Mouse (Mus musculus) kidney, postnatal 25 days (tissue): Measurements from ENCODE around the gene Ank3.
"Not testable (repeated sequence)": the region's sequence is repeated elsewhere in the genome, so short reads cannot be mapped to it uniquely, and the experiment has no call there.

Source experiments
- DNase-seq, 2 experiments: peaks; one replicate each; pipeline ENCODE4 v3.0.0; 2021; ENCODE audit warnings: mixed read lengths in 2 of 2

Ank3 gene

DNA sequence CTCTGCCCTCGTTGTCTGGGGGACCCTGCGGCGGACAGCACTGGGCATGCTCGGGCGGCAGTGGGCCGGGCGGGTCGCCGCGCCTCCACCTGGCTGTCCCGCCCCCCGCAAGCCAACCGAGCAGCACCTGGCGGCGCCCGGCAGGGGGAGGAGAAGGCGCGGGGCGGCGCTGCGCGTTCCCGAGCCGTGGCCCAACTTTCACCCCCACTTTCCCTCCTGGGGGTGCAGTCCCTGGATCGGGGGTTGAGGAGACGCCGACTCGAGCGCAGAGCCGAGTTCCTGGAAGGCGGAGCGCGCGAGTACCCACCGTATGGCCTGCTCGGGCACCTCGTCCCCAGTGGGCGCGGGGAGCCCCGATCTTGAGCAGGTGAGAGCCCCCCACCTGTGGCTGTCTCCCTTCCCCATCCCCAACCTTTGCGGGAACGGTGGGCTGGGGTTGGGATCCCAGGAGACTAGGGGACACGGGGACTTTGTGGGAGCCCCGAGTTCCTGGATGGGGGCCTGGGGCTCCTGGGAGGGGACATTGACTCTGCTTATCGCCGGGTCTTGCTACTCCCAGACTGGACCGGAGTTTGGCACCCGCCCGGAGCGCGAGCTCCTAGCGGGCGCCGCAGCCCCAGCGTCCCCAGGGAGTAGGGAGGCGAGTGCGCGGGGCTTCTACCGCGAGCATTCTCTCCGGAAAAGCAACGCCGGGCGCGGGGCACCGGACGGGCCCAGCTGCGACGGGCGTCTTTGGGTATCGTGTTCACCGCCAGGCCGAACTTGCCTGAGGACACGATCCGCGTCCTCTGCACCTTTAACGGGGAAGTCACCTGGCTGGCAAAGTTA, at the start of gene Ank3:
Ank3 (plus strand) TSS at position 11 of the 828 bp plus-strand sequence.
- DNase-seq, result peak; percentile 65 to 83

- peak in 1 of 2 experiments; percentile 28 for DNase-seq
Observed at GRCm38 (mm10) chr10:69351071-69351841, 47.3 kb upstream of the Ank3 start.

DNA sequence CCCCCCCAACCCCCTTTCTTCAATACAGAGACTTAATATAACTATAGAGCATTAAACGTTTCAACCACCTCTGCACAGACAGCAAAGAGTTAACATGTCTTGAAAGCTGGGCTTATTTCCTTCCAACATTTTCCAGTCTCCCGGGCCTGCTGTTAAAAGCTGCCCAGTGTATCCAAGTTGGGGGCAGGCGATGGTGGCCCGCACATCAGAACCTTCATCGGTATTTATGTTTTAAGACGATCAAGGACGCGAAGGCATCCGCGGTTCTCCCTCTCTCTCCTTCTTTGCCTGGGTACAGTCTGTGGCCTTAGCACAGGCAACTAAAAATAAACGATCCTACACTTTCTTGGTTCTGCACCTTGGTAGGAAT, 46.7 kb upstream of the Ank3 start:
- DNase-seq, result no peak

DNA sequence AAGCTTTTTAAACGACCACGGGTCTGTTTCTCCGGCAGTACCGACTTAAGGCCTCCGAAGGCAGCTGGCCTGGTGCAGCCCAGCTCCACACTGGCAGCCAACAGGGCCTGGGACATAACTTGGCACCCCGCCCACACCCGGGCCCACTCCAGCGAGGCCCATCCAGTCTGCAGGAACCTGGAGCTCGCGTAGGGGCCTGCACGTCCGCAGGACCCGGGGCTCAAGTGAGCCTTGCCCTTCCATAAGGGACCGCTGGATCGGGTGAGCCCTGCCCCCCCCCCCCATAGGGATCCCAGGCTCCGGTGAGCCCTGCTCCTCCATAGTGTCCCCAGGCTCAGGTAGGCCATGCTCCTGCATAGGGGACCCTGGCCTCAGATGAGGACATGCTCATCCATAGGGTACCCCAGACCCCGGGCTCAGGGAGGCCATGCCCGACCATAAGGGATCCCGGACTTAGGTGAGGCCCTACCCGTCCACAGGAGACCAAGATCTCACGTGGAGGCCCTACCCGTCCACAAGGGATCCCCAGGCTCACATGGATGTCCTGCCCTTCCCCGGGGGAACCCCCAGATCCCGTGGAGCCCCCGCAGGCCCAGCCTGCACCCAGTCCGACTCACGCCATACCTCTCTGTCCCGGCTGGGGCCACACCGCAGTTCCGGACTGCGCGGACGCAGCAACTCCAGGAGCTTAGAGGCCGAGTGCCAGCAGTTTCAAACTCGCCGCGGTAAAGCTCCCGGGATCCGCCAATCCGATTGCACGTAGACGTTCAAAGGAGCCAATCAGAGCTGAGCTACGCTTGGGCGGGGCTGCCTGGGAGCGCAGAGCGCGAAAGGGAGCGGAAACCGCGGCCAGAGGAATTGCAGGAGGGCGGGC, 46.1 kb upstream of the Ank3 start, which contains the start of gene Cdk1:
Cdk1 (minus strand) TSS at position 727 of the 874 bp plus-strand sequence.
- peak; percentile 97 to 98 for DNase-seq

GRCm38 (mm10) chr10:69353086-69353479, 45.5 kb upstream of the Ank3 start:
- not testable (repeated sequence) for DNase-seq

- DNase-seq, result no peak
Observed at GRCm38 (mm10) chr10:69359666-69360065, 38.9 kb upstream of the Ank3 start.

- DNase-seq, result peak; percentile 19 to 40
Observed at GRCm38 (mm10) chr10:69366208-69366607, 32.4 kb upstream of the Ank3 start.

DNA sequence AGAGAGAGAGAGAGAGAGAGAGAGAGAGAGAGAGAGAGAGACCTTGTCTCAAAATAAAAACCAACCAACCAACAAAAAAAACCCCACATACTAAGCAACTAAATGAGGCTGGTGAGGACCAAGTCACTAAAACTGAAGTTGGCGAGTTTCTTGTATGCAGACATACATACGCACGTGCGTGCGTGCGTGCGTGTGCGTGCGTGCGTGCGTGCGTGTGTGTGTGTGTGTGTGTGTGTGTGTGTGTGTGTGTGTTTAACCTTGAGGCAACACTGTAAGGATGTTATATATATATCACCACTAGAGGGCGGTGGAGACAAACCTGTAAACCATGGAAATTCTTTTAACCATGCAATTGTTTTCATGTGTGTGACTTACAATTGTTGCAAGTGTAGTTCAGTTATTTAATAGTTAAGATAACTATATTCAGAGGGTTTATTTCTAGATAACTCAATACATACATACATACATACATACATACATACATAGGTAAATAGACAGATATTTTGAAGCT, 31.6 kb upstream of the Ank3 start:
- no peak for DNase-seq

DNA sequence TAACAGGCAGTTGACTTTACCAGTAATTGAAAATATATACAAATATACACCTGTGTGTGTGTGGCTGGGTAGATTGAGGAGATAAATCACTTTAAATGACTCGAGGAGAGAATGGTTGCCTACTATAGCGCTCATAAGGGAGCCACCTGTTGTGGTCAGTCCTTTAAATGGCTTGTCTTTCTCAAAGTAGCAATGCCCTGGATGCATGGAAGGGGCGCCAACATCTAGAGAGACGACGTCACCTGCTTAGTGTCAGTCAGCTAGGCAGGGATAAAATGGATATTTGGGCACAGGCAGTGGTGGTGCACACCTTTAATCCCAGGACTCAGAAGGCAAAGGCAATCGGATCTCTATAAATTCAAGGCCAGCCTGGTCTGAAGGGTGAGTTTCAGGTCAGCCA, 29.3 kb upstream of the Ank3 start:
- no peak for DNase-seq

DNA sequence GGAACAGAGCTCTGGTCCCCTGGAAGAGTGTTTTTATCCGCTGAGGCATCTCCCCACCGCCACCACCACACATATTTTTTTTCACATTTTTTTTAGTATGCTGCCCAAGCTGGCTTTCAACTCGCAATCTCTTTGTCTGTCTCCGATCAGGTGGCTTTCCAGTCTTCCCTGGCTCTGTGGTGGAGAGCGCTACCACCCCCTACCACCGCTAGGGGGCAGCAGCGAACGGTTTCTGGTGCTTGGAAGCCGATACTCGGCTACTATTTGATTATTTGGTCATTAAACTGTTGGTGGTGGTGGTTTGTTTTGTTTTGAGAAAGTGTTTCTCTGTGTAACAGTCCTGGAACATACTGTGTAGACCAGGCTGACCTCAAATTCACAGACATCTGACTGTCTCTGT, 27.1 kb upstream of the Ank3 start:
- peak; percentile 40 to 57 for DNase-seq

GRCm38 (mm10) chr10:69372061-69372460, 26.5 kb upstream of the Ank3 start:
- DNase-seq, result no peak

GRCm38 (mm10) chr10:69373796-69374550, 24.6 kb upstream of the Ank3 start:
- no peak for DNase-seq

DNA sequence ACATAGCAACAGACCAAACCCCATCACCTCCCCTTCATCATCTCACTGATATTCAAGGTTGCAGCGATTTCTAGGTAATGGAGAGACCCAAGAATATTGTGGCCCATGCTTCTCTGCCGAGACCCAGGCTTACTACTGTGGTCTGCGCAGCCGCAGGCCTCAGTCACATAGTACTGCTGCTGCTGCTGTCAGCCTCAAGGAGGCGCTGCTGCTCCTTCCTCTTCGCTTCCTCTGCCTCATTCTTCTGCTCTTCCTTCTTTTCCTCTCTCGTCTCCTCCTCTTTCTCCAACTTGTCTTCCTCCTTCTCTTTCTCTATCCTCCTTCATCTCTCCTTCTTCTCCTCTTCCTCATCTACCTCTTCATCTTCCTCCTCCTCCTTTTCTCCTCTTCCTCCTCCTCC, 23.4 kb upstream of the Ank3 start:
- DNase-seq, result no peak

- no peak for DNase-seq
Observed at GRCm38 (mm10) chr10:69383186-69383585, 15.4 kb upstream of the Ank3 start.

GRCm38 (mm10) chr10:69384640-69385039, 13.9 kb upstream of the Ank3 start:
- DNase-seq, result no peak

GRCm38 (mm10) chr10:69385136-69385535, 13.4 kb upstream of the Ank3 start:
- DNase-seq, result no peak

DNA sequence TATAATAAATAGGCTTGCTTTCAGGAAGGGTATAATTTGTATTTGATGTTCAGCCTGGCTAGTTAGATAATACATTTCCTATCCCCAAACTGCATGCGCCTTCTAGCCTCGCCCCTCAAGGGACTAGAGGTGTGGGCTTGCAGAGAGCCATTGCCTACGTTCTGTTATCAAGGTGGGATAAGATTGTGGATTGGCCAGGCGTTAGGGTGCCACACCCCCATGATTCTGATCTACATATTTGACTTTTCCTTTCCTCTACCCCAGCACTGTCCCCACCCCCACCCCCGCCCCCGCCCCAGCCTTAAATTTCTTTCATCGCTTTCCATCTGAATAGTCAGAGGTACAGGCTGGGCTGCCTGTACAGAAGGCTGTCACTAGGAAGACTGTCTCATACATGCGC, 11.8 kb upstream of the Ank3 start:
- DNase-seq, result no peak

GRCm38 (mm10) chr10:69389511-69389910, 9.1 kb upstream of the Ank3 start:
- no peak for DNase-seq

GRCm38 (mm10) chr10:69398197-69398762, 293 bp upstream of the Ank3 start:
- peak; percentile 17 to 42 for DNase-seq

DNA sequence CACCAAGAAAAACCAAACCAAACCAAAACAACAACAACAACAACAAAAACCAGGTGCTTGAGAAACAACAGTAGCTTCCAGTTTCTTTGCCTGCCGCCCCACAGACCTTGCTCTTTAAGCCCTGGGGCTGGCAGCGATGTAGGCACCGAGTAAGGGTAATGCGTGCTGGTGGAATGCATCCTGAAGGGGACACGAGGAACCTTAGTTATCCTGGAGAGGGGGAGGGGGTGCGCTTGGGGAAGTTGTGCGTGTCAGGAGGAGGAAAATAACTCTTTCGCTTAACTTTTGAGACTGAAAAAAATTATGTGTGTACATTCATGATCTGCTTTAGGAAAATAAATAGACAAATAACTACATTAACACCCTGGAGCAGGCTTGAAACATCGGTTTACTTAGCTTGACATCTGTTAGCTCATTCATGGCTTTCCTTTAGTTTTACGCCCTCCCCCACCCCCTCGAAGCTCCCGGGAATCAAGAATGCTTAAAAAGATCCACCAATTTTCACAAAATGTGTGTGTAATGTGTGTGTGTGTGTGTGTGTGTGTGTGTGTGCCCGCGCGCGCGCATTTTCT, 1.3 kb downstream of the Ank3 start:
- DNase-seq, result peak; percentile 21 to 53

- DNase-seq, result no peak
Observed at GRCm38 (mm10) chr10:69405431-69405830, 6.9 kb downstream of the Ank3 start.
